Mouse (Mus musculus): ENCODE data around the gene Rps6ka5. TPM values are rescaled to one million over a fixed set of nuclear protein-coding genes. Genes with fewer than 3 reads are reported as not detected.

Gene Rps6ka5
- polyA plus RNA-seq, 1 experiment from 2014 or later: 6.1 TPM

- WGBS: 45% methylated on average over 9 of the region's 9 CpGs
These were observed 187.5 kb downstream of the Rps6ka5 start for GRCm38 (mm10) chr12:100539158-100539714.

GRCm38 (mm10) chr12:100538445-100539157 is 188.2 kb downstream of the Rps6ka5 start:
- Histone ChIP-seq H3K4me2 (no peak overlapping the region), H3K27ac (no peak overlapping the region), H3K27me3 (no peaks in the 10 kb centered on the region), H3K9me3 (no peaks in the 10 kb centered on the region), H3K36me3 (no peaks in the 10 kb centered on the region), H3K4me1 (peaks cover 5% of the 10 kb centered on the region; the same call in 1 of the 2 replicates), H3K9ac (no peak overlapping the region), H3K4me3 (no peak overlapping the region)
- WGBS: 64% methylated on average over 7 of the region's 7 CpGs
- ATAC-seq (ENCODE audit: insufficient number of reproducible peaks, insufficient read depth, low FRiP score, low TSS enrichment, low read depth): no peak

More at GRCm38 (mm10) chr12:100539158-100539714, 187.5 kb downstream of the Rps6ka5 start:
- Histone ChIP-seq H3K4me3 (no peak overlapping the region), H3K36me3 (no peaks in the 10 kb centered on the region), H3K9me3 (no peaks in the 10 kb centered on the region), H3K9ac (no peak overlapping the region), H3K27ac (no peak overlapping the region), H3K27me3 (no peaks in the 10 kb centered on the region), H3K4me1 (peaks cover 2% of the 10 kb centered on the region; the same call in 1 of the 2 replicates), H3K4me2 (no peak overlapping the region)
- ATAC-seq (ENCODE audit: insufficient number of reproducible peaks, insufficient read depth, low FRiP score, low TSS enrichment, low read depth): no peak

GRCm38 (mm10) chr12:100537091-100537490 is 189.7 kb downstream of the Rps6ka5 start:
- H3K9ac ChIP-seq: no peak overlapping the region
- H3K9me3 ChIP-seq: no peaks in the 10 kb centered on the region
- no peak overlapping the region for H3K4me2 ChIP-seq
- H3K27ac ChIP-seq: no peak overlapping the region
- H3K36me3 ChIP-seq: no peaks in the 10 kb centered on the region
- no peak for ATAC-seq (ENCODE audit: insufficient number of reproducible peaks, insufficient read depth, low FRiP score, low TSS enrichment, low read depth)
- H3K4me1 ChIP-seq: peaks cover 5% of the 10 kb centered on the region; the same call in 1 of the 2 replicates
- H3K4me3 ChIP-seq: no peak overlapping the region
- WGBS: 68% methylated on average over 11 of the region's 11 CpGs
- H3K27me3 ChIP-seq: no peaks in the 10 kb centered on the region

- no peaks in the 10 kb centered on the region for H3K9me3 ChIP-seq
- 72% methylated on average over 12 of the region's 12 CpGs for WGBS
These were observed 191.8 kb downstream of the Rps6ka5 start for GRCm38 (mm10) chr12:100535028-100535427.

GRCm38 (mm10) chr12:100534028-100534427 is 192.8 kb downstream of the Rps6ka5 start:
- Histone ChIP-seq H3K36me3 (no peaks in the 10 kb centered on the region), H3K27ac (no peak overlapping the region), H3K27me3 (no peaks in the 10 kb centered on the region), H3K9ac (no peak overlapping the region), H3K4me1 (peaks cover 5% of the 10 kb centered on the region; the same call in 1 of the 2 replicates), H3K4me3 (no peak overlapping the region), H3K4me2 (no peak overlapping the region), H3K9me3 (no peaks in the 10 kb centered on the region)
- 46% methylated on average over 3 of the region's 3 CpGs for WGBS
- ATAC-seq (ENCODE audit: insufficient number of reproducible peaks, insufficient read depth, low FRiP score, low TSS enrichment, low read depth): no peak

More at GRCm38 (mm10) chr12:100535028-100535427, 191.8 kb downstream of the Rps6ka5 start:
- Histone ChIP-seq H3K4me2 (no peak overlapping the region), H3K36me3 (no peaks in the 10 kb centered on the region), H3K4me1 (peaks cover 5% of the 10 kb centered on the region; the same call in 1 of the 2 replicates), H3K27me3 (no peaks in the 10 kb centered on the region), H3K9ac (no peak overlapping the region), H3K4me3 (no peak overlapping the region), H3K27ac (no peak overlapping the region)
- ATAC-seq (ENCODE audit: insufficient number of reproducible peaks, insufficient read depth, low FRiP score, low TSS enrichment, low read depth): no peak

- 67% methylated on average over 4 of the region's 4 CpGs for WGBS
- H3K4me1 ChIP-seq: peaks cover 5% of the 10 kb centered on the region; the same call in 1 of the 2 replicates
- H3K4me2 ChIP-seq: no peak overlapping the region
- no peak overlapping the region for H3K9ac ChIP-seq
- H3K4me3 ChIP-seq: no peak overlapping the region
- H3K27me3 ChIP-seq: no peaks in the 10 kb centered on the region
- no peak overlapping the region for H3K27ac ChIP-seq
- no peak for ATAC-seq (ENCODE audit: insufficient number of reproducible peaks, insufficient read depth, low FRiP score, low TSS enrichment, low read depth)
- H3K9me3 ChIP-seq: no peaks in the 10 kb centered on the region
- H3K36me3 ChIP-seq: no peaks in the 10 kb centered on the region
These were observed 193.6 kb downstream of the Rps6ka5 start for GRCm38 (mm10) chr12:100533209-100533608.

- no peak overlapping the region for H3K4me3 ChIP-seq
- H3K4me2 ChIP-seq: no peak overlapping the region
- no peaks in the 10 kb centered on the region for H3K9me3 ChIP-seq
- H3K36me3 ChIP-seq: no peaks in the 10 kb centered on the region
- WGBS: 75% methylated on average over 1 of the region's 1 CpGs
- H3K27ac ChIP-seq: no peak overlapping the region
- no peak overlapping the region for H3K9ac ChIP-seq
- peaks cover 17% of the 10 kb centered on the region for H3K4me1 ChIP-seq
- no peaks in the 10 kb centered on the region for H3K27me3 ChIP-seq
- ATAC-seq (ENCODE audit: insufficient number of reproducible peaks, insufficient read depth, low FRiP score, low TSS enrichment, low read depth): no peak
These were observed 195.0 kb downstream of the Rps6ka5 start for GRCm38 (mm10) chr12:100531740-100532139.

GRCm38 (mm10) chr12:100530871-100531270 is 195.9 kb downstream of the Rps6ka5 start:
- 76% methylated on average over 5 of the region's 5 CpGs for WGBS
- H3K4me1 ChIP-seq: peaks cover 17% of the 10 kb centered on the region
- no peak overlapping the region for H3K4me3 ChIP-seq
- H3K4me2 ChIP-seq: no peak overlapping the region
- no peaks in the 10 kb centered on the region for H3K36me3 ChIP-seq
- no peaks in the 10 kb centered on the region for H3K9me3 ChIP-seq
- H3K9ac ChIP-seq: no peak overlapping the region
- no peak overlapping the region for H3K27ac ChIP-seq
- H3K27me3 ChIP-seq: no peaks in the 10 kb centered on the region
- ATAC-seq (ENCODE audit: insufficient number of reproducible peaks, insufficient read depth, low FRiP score, low TSS enrichment, low read depth): no peak

GRCm38 (mm10) chr12:100529651-100530050 is 197.1 kb downstream of the Rps6ka5 start:
- no peak overlapping the region for H3K4me2 ChIP-seq
- no peak overlapping the region for H3K9ac ChIP-seq
- no peaks in the 10 kb centered on the region for H3K9me3 ChIP-seq
- no peaks in the 10 kb centered on the region for H3K27me3 ChIP-seq
- no peak for ATAC-seq (ENCODE audit: insufficient number of reproducible peaks, insufficient read depth, low FRiP score, low TSS enrichment, low read depth)
- H3K27ac ChIP-seq: no peak overlapping the region
- peaks cover 17% of the 10 kb centered on the region for H3K4me1 ChIP-seq
- H3K4me3 ChIP-seq: no peak overlapping the region
- 78% methylated on average over 5 of the region's 5 CpGs for WGBS
- no peaks in the 10 kb centered on the region for H3K36me3 ChIP-seq

- H3K9ac ChIP-seq: no peak overlapping the region
- ATAC-seq (ENCODE audit: insufficient number of reproducible peaks, insufficient read depth, low FRiP score, low TSS enrichment, low read depth): no peak
These were observed 197.6 kb downstream of the Rps6ka5 start for GRCm38 (mm10) chr12:100529172-100529571.

GRCm38 (mm10) chr12:100528246-100528645 is 198.5 kb downstream of the Rps6ka5 start:
- no peaks in the 10 kb centered on the region for H3K27me3 ChIP-seq
- H3K9me3 ChIP-seq: no peaks in the 10 kb centered on the region
- peak overlapping the region; percentile 55; the same call in 1 of the 2 replicates for H3K4me2 ChIP-seq
- 72% methylated on average over 3 of the region's 3 CpGs for WGBS
- peaks cover 12% of the 10 kb centered on the region for H3K4me1 ChIP-seq
- H3K9ac ChIP-seq: no peak overlapping the region
- H3K27ac ChIP-seq: no peak overlapping the region
- ATAC-seq (ENCODE audit: insufficient number of reproducible peaks, insufficient read depth, low FRiP score, low TSS enrichment, low read depth): no peak
- H3K36me3 ChIP-seq: no peaks in the 10 kb centered on the region
- no peak overlapping the region for H3K4me3 ChIP-seq

More at GRCm38 (mm10) chr12:100529172-100529571, 197.6 kb downstream of the Rps6ka5 start:
- no peak overlapping the region for H3K4me2 ChIP-seq
- WGBS: 22% methylated on average over 8 of the region's 8 CpGs
- no peak overlapping the region for H3K4me3 ChIP-seq
- no peaks in the 10 kb centered on the region for H3K9me3 ChIP-seq
- H3K36me3 ChIP-seq: no peaks in the 10 kb centered on the region
- H3K4me1 ChIP-seq: peaks cover 14% of the 10 kb centered on the region
- H3K27me3 ChIP-seq: no peaks in the 10 kb centered on the region
- no peak overlapping the region for H3K27ac ChIP-seq

- peaks cover 12% of the 10 kb centered on the region for H3K4me1 ChIP-seq
- peak overlapping the region; percentile 19; the same call in 1 of the 2 replicates for H3K4me3 ChIP-seq
- H3K27ac ChIP-seq: no peak overlapping the region
- no peaks in the 10 kb centered on the region for H3K9me3 ChIP-seq
- WGBS: 9% methylated on average over 9 of the region's 9 CpGs
- H3K9ac ChIP-seq: no peak overlapping the region
- H3K4me2 ChIP-seq: peak overlapping the region; percentile 55
- H3K27me3 ChIP-seq: no peaks in the 10 kb centered on the region
- H3K36me3 ChIP-seq: no peaks in the 10 kb centered on the region
- peak; percentile 91 for ATAC-seq (ENCODE audit: insufficient number of reproducible peaks, insufficient read depth, low FRiP score, low TSS enrichment, low read depth)
These were observed 199.0 kb downstream of the Rps6ka5 start for GRCm38 (mm10) chr12:100527753-100528152.

Data from embryonic facial prominence, embryonic 13.5 days (tissue).